Mouse (Mus musculus) midbrain, embryonic 10.5 days (tissue): ENCODE results near the gene Spdef. TPM values are rescaled to one million over a fixed set of nuclear protein-coding genes. Genes with fewer than 3 reads are reported as not detected.

ENCODE experiments used
- polyA plus RNA-seq: library from polyadenylated mRNA; unstranded; fragments of >200 nt; fragmentation: Nextera tagmentation; extraction: Ambion mirVana; gene quantifications from 2 replicates; pipeline ENCODE4 v1.2.1, GENCODE M21; 2016

The Spdef gene
- polyA plus RNA-seq, 1 experiment from 2014 or later: 0.16 TPM

Other genes with a start within 250 kb of the Spdef start
- gene Grm4, start 207.6 kb downstream of the Spdef start, polyA plus RNA-seq: 2.8 and 3.5 TPM in 2 replicates
- 620 and 831 TPM in 2 replicates for gene Hmga1, start 172.5 kb downstream of the Spdef start, polyA plus RNA-seq
- 16.4 and 19.2 TPM in 2 replicates for gene AI413582, start 163.2 kb downstream of the Spdef start, polyA plus RNA-seq
- gene Nudt3, start 105.5 kb downstream of the Spdef start, polyA plus RNA-seq: 90.0 and 109 TPM in 2 replicates
- gene RPS10-NUDT3, start 93.7 kb downstream of the Spdef start, polyA plus RNA-seq: not detected in 2 replicates
- 731 and 876 TPM in 2 replicates for gene Rps10, start 92.3 kb downstream of the Spdef start, polyA plus RNA-seq
- gene Pacsin1, start 73.4 kb downstream of the Spdef start, polyA plus RNA-seq: 3.1 and 3.3 TPM in 2 replicates
- 11.1 and 12.1 TPM in 2 replicates for gene D17Wsu92e, start 91.7 kb upstream of the Spdef start, polyA plus RNA-seq
- gene Snrpc, start 109.2 kb upstream of the Spdef start, polyA plus RNA-seq: 403 and 447 TPM in 2 replicates
- gene Uhrf1bp1, start 127.5 kb upstream of the Spdef start, polyA plus RNA-seq: 6.3 and 6.6 TPM in 2 replicates
- gene Anks1, start 180.4 kb upstream of the Spdef start, polyA plus RNA-seq: 19.3 and 31.9 TPM in 2 replicates
- 95.5 and 96.3 TPM in 2 replicates for gene Taf11, start 180.9 kb upstream of the Spdef start, polyA plus RNA-seq